Mouse (Mus musculus) midbrain, embryonic 11.5 days (tissue): ENCODE measurements around the gene Nlrc4. TPM values are rescaled to one million over a fixed set of nuclear protein-coding genes. Genes with fewer than 3 reads are reported as not detected.
"Not testable (repeated sequence)": the region's sequence is repeated elsewhere in the genome, so short reads cannot be mapped to it uniquely, and the experiment has no call there.

Experiments used
- ATAC-seq: fragments of 200-750 bp; cut with Nextera tagmentation; 2 replicates; pipeline ENCODE4 v1.8.0; 2017; ENCODE audit warnings: moderate TSS enrichment, moderate library complexity; ENCODE audit not compliant: low FRiP score
- DNase-seq: peaks from one replicate; pipeline ENCODE4 v3.0.0; 2015; ENCODE audit warnings: low spot score; ENCODE audit errors: missing footprints
- H3K27ac ChIP-seq: fragments of 300-500 bp; sonication (generic); 2 replicates; pipeline ENCODE4 v1.5.1; 2014; ENCODE audit warnings: low read depth, low read length
- H3K27me3 ChIP-seq: fragments of 300-500 bp; sonication (generic); 2 replicates; pipeline ENCODE4 v1.6.1; 2014; ENCODE audit warnings: mild to moderate bottlenecking, low read length, moderate library complexity, mixed read lengths; ENCODE audit not compliant: control insufficient read depth, insufficient read depth
- H3K36me3 ChIP-seq: fragments of 300-500 bp; sonication (generic); 2 replicates; pipeline ENCODE4 v1.6.1; 2014; ENCODE audit warnings: mild to moderate bottlenecking, low read length, moderate library complexity, mixed read lengths; ENCODE audit not compliant: control insufficient read depth, insufficient read depth
- H3K4me1 ChIP-seq: fragments of 300-500 bp; sonication (generic); 2 replicates; pipeline ENCODE4 v1.6.1; 2014; ENCODE audit warnings: low read length; ENCODE audit not compliant: control insufficient read depth, insufficient read depth
- H3K4me2 ChIP-seq: fragments of 300-500 bp; sonication (generic); 2 replicates; pipeline ENCODE4 v1.6.1; 2014; ENCODE audit warnings: mild to moderate bottlenecking, moderate library complexity
- H3K4me3 ChIP-seq: fragments of 300-500 bp; sonication (generic); 2 replicates; pipeline ENCODE4 v1.5.1; 2014; ENCODE audit warnings: low read depth, low read length
- H3K9ac ChIP-seq: fragments of 300-500 bp; sonication (generic); 2 replicates; pipeline ENCODE4 v1.6.1; 2014; ENCODE audit warnings: low read length
- H3K9me3 ChIP-seq: fragments of 300-500 bp; sonication (generic); 2 replicates; pipeline ENCODE4 v1.6.1; 2016; ENCODE audit warnings: low read length; ENCODE audit not compliant: control insufficient read depth
- WGBS: fragments of 180-500 bp; shearing (Covaris S2); extraction: QIAGEN DNeasy Blood & Tissue Kit; methylation state at CpG from one replicate; pipeline ENCODE4 v1.1.7; 2014; 5-methylcytosine and 5-hydroxymethylcytosine counted together
- polyA plus RNA-seq: library from polyadenylated mRNA; unstranded; fragments of >200 nt; fragmentation: Nextera tagmentation; extraction: Ambion mirVana; gene quantifications from 2 replicates; pipeline ENCODE4 v1.2.1, GENCODE M21; 2014

Nlrc4 gene
- polyA plus RNA-seq, 1 experiment from 2014 or later = 0.22 TPM

DNA sequence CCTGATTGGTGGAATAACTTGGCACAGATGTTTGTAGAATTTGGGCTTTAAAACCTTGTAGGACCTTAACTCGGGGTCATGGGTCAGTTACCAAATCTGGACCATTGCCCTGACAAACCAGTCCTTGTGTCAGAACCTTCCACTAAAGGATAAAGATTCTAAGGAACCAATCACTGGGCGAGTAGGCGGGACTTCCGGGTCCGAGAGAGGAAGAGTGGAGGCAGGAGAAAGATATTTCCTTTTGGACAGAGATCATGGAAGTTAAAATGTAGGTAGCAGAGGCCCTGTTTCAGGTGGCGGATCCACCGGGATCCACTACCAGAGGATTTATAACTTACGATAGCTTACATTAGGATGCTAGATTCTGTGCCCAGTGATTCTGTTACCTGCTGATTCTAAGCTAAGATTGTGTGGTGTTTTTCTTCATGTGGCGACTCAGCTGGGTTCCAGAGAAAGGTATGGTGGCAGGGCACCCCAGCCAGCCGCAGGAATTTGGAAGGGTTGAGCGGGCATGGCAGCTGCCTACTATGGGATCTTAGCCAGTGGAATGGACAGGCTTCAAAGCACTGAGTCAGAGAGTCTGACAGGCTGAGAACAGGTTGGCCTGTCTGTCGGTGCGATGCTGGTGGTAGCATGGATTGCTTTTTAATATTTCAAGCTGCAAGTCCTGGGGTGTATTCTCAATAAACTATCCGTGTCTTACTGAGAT lies 21.6 kb upstream of the Nlrc4 start:
- no peak for ATAC-seq
- Histone ChIP-seq H3K9ac (no peak overlapping the region), H3K27ac (no peak overlapping the region), H3K9me3 (no peaks in the 10 kb centered on the region), H3K36me3 (no peaks in the 10 kb centered on the region), H3K4me1 (no peaks in the 10 kb centered on the region), H3K4me3 (no peak overlapping the region), H3K27me3 (no peaks in the 10 kb centered on the region), H3K4me2 (no peak overlapping the region)
- 88% methylated on average over 14 of the region's 14 CpGs for WGBS
- DNase-seq = no peak

DNA sequence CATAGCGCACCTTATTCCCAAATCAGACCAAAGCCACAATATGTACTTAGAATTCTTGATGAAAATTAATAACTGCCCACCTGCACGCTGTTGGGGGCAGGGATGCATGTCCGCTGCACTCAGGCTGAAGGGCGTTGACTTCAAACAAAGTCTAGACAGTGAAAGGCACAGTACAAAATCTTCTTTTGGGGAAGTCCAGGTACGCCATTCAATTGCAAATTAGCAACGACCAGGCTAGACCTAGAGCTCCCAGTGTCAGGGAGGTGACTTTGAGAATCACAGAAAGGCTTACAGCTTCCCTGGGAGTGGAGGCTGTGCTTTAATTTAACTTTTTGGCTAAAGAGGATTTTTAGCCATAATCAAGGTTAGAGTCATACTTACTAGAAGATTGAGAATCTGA lies 11.2 kb upstream of the Nlrc4 start:
- 79% methylated on average over 6 of the region's 6 CpGs for WGBS
- H3K4me3 ChIP-seq, H3K9me3 ChIP-seq, ATAC-seq, H3K4me2 ChIP-seq, H3K27me3 ChIP-seq, H3K27ac ChIP-seq, DNase-seq, H3K36me3 ChIP-seq, H3K9ac ChIP-seq, H3K4me1 ChIP-seq: not testable (repeated sequence)

DNA sequence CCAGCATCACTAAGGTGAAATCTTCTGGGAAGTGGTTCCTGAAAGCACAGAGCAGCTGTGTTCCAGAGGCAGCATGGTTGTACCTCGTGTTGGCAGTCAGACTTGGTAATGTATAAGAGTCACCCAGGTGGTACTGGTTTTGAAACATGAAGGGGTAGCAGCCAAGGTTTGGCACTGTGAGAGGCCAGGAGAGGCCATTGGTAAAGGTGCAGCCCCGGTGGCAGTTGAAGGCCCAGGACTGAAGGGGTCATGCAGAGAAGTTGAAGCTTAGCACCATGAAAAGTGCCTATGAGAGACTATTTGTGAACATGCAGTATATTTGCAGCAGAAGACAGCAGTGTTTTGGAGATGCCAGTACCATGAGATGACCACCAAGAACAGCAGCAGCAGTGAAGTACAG lies 9.0 kb upstream of the Nlrc4 start:
- not testable (repeated sequence) for H3K4me2 ChIP-seq, DNase-seq, H3K4me3 ChIP-seq, ATAC-seq, H3K27me3 ChIP-seq, H3K4me1 ChIP-seq, H3K9me3 ChIP-seq, H3K9ac ChIP-seq, H3K27ac ChIP-seq, H3K36me3 ChIP-seq
- 89% methylated on average over 2 of the region's 2 CpGs for WGBS

- ATAC-seq = no peak
- H3K4me1 ChIP-seq = no peaks in the 10 kb centered on the region
- no peak for DNase-seq
- H3K4me3 ChIP-seq = no peak overlapping the region
- H3K4me2 ChIP-seq = no peak overlapping the region
- H3K27me3 ChIP-seq = no peaks in the 10 kb centered on the region
- H3K9ac ChIP-seq = no peak overlapping the region
- H3K36me3 ChIP-seq = no peaks in the 10 kb centered on the region
- H3K9me3 ChIP-seq = no peaks in the 10 kb centered on the region
- H3K27ac ChIP-seq = no peak overlapping the region
Measured at GRCm38 (mm10) chr17:74463510-74463909, 4.6 kb upstream of the Nlrc4 start.

DNA sequence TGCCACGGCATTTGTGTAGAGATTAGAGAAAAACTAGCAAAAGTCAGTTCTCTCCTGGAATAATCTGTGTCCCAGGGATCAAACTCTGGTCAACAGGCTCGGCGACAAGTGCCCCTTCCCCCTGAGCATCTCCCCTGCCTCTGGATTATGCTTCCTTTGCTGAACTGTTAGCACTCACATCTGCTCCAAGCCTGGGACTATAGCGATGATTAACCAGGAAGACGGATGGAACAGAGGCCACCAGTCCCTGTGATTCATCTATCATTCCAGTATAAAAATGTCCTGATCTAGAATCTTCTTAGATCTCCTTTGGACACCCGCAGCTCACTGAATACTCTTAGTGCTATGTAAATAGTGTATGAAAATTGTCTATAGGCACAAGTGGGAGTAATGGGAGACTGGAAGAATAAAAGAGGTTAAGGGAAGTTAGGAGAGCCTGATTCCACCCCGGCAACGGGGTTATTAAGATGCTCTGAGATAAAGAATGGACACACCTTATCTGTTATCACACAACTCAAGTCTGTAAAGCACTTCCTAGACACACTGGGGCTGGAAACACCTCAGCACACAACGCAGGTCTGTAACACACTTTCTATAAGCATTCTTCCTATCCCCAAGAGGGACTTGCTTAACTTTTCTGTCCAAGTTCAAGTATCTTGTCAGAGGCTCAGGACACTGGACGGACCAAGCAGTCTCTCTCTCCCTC lies 817 bp downstream of the Nlrc4 start:
- H3K27me3 ChIP-seq = no peaks in the 10 kb centered on the region
- H3K27ac ChIP-seq = no peak overlapping the region
- WGBS = 84% methylated on average over 10 of the region's 10 CpGs
- no peak overlapping the region for H3K4me3 ChIP-seq
- H3K4me2 ChIP-seq = no peak overlapping the region
- DNase-seq (no peak), ATAC-seq (no peak)
- no peaks in the 10 kb centered on the region for H3K4me1 ChIP-seq
- no peaks in the 10 kb centered on the region for H3K36me3 ChIP-seq
- H3K9ac ChIP-seq = no peak overlapping the region
- H3K9me3 ChIP-seq = no peaks in the 10 kb centered on the region

DNA sequence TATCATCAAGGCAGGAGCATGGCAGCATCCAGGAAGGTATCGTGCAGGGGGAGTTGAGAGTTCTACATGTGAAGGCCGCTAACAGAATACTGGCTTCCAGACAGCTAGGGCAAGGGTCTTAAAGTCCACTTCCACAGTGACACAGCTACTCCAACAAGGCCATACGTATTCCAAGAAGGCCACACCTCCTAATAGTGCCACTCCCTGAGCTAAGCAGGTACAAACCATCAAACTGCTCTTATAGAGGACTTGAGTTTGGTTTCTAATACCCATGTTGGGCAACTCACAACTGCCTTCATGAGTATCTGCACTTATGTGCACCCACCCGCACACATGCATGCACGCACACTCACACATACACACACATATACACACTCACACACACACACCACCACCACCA lies 2.1 kb downstream of the Nlrc4 start:
- Histone ChIP-seq H3K9me3 (no peaks in the 10 kb centered on the region), H3K4me2 (no peak overlapping the region), H3K27me3 (no peaks in the 10 kb centered on the region), H3K4me3 (no peak overlapping the region), H3K36me3 (no peaks in the 10 kb centered on the region), H3K27ac (no peak overlapping the region), H3K9ac (no peak overlapping the region), H3K4me1 (no peaks in the 10 kb centered on the region)
- WGBS = 91% methylated on average over 5 of the region's 5 CpGs
- DNase-seq = no peak
- ATAC-seq = no peak

DNA sequence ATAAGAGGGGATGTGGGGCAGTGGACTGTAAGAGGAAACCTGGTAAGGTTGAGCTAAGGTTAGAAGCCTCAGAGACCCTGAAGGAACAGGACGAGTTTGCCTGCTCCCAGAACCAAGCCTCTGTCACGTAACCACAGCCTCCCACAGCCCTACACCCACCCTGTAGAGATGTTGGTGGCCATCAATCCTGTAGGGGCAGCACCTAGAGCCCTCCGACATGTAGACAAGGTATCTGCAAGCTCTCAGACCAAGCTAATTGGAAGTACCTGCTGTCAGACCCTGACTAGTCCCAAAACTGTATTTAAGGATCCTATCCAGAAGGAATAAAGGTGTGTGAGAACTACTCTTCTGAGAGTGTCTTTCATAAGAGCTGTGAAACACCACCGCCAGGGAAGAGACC lies 3.5 kb downstream of the Nlrc4 start:
- ATAC-seq = no peak
- 87% methylated on average over 4 of the region's 4 CpGs for WGBS
- no peak overlapping the region for H3K27ac ChIP-seq
- H3K4me1 ChIP-seq = no peaks in the 10 kb centered on the region
- no peak overlapping the region for H3K4me3 ChIP-seq
- no peak for DNase-seq
- no peaks in the 10 kb centered on the region for H3K9me3 ChIP-seq
- no peak overlapping the region for H3K9ac ChIP-seq
- no peak overlapping the region for H3K4me2 ChIP-seq
- H3K27me3 ChIP-seq = no peaks in the 10 kb centered on the region
- no peaks in the 10 kb centered on the region for H3K36me3 ChIP-seq

- no peak overlapping the region for H3K4me3 ChIP-seq
- WGBS = 80% methylated on average over 1 of the region's 1 CpGs
- H3K9ac ChIP-seq = no peak overlapping the region
- no peaks in the 10 kb centered on the region for H3K36me3 ChIP-seq
- H3K4me2 ChIP-seq = no peak overlapping the region
- H3K4me1 ChIP-seq = no peaks in the 10 kb centered on the region
- H3K9me3 ChIP-seq = no peaks in the 10 kb centered on the region
- H3K27me3 ChIP-seq = no peaks in the 10 kb centered on the region
- no peak overlapping the region for H3K27ac ChIP-seq
- DNase-seq = no peak
- no peak for ATAC-seq
Measured at GRCm38 (mm10) chr17:74454660-74455059, 4.3 kb downstream of the Nlrc4 start.

- no peaks in the 10 kb centered on the region for H3K36me3 ChIP-seq
- no peaks in the 10 kb centered on the region for H3K9me3 ChIP-seq
- no peaks in the 10 kb centered on the region for H3K4me1 ChIP-seq
- H3K4me2 ChIP-seq = no peak overlapping the region
- ATAC-seq (no peak), DNase-seq (no peak)
- H3K27me3 ChIP-seq = no peaks in the 10 kb centered on the region
- H3K4me3 ChIP-seq = no peak overlapping the region
- no peak overlapping the region for H3K27ac ChIP-seq
- WGBS = 85% methylated on average over 3 of the region's 3 CpGs
- no peak overlapping the region for H3K9ac ChIP-seq
Measured at GRCm38 (mm10) chr17:74453928-74454327, 5.0 kb downstream of the Nlrc4 start.
